Mouse (Mus musculus) hindbrain, embryonic 10.5 days (tissue): ENCODE data around the gene P2rx2. TPM values are rescaled to one million over a fixed set of nuclear protein-coding genes. Genes with fewer than 3 reads are reported as not detected.

Experiments used
- DNase-seq: peaks from one replicate; pipeline ENCODE4 v3.0.0-alpha.2; 2017; ENCODE audit warnings: low spot score
- H3K27ac ChIP-seq: fragments of 300-500 bp; sonication (generic); 2 replicates; pipeline ENCODE4 v1.5.1; 2016; ENCODE audit warnings: mild to moderate bottlenecking, moderate library complexity
- H3K27me3 ChIP-seq: fragments of 300-500 bp; sonication (generic); 2 replicates; pipeline ENCODE4 v1.6.1; 2016; ENCODE audit warnings: mild to moderate bottlenecking; ENCODE audit not compliant: poor library complexity, insufficient read depth, severe bottlenecking
- H3K36me3 ChIP-seq: fragments of 300-500 bp; sonication (generic); 2 replicates; pipeline ENCODE4 v1.6.1; 2016; ENCODE audit warnings: mild to moderate bottlenecking, moderate library complexity
- H3K4me1 ChIP-seq: fragments of 300-500 bp; sonication (generic); replicated peaks from 2 replicates; pipeline ENCODE4 v1.6.1; 2016; ENCODE audit warnings: mild to moderate bottlenecking
- H3K4me3 ChIP-seq: fragments of 300-500 bp; sonication (generic); 2 replicates; pipeline ENCODE4 v1.5.1; 2016; ENCODE audit warnings: mild to moderate bottlenecking, moderate library complexity
- H3K9me3 ChIP-seq: fragments of 300-500 bp; sonication (generic); 2 replicates; pipeline ENCODE4 v1.6.1; 2016; ENCODE audit warnings: mild to moderate bottlenecking, moderate library complexity
- WGBS: fragments of 180-500 bp; shearing (Covaris S2); methylation state at CpG from one replicate; pipeline ENCODE4 v1.1.7; 2016; 5-methylcytosine and 5-hydroxymethylcytosine counted together
- polyA plus RNA-seq: library from polyadenylated mRNA; unstranded; fragments of >200 nt; fragmentation: Nextera tagmentation; extraction: Ambion mirVana; gene quantifications from 2 replicates; pipeline ENCODE4 v1.2.1, GENCODE M21; 2016

Gene P2rx2
- polyA plus RNA-seq, 1 experiment from 2014 or later, result 0.92 TPM

DNA sequence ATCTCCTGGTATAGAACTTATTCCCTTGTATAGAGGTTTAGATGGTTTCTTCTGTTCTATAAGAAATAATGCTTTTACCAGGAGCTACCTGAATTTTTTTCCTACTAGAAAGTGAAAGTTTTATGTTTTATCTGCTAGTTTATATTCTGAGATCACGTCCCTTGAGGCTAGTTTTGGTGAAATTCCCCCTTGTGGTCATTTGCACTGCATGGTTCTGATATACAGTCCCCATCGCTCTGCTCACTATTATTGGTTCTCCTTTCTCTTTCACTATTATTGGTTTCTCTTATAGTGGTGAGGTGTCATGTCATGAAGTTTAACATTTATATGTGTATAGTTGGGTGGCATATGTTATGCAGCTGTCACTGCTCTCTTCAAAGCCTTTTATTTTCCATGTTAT lies 42.4 kb downstream of the P2rx2 start:
- Histone ChIP-seq H3K4me1 (no peaks in the 10 kb centered on the region), H3K27ac (no peak overlapping the region), H3K36me3 (peaks cover 100% of the 10 kb centered on the region), H3K9me3 (no peaks in the 10 kb centered on the region), H3K4me3 (no peak overlapping the region), H3K27me3 (no peaks in the 10 kb centered on the region)
- WGBS, result 90% methylated on average over 2 of the region's 2 CpGs
- no peak for DNase-seq

GRCm38 (mm10) chr5:110296637-110297036 lies 46.4 kb downstream of the P2rx2 start:
- Histone ChIP-seq H3K27me3 (no peaks in the 10 kb centered on the region), H3K4me1 (no peaks in the 10 kb centered on the region), H3K9me3 (no peaks in the 10 kb centered on the region), H3K27ac (no peak overlapping the region), H3K36me3 (peaks cover 97% of the 10 kb centered on the region), H3K4me3 (no peak overlapping the region)
- 98% methylated on average over 1 of the region's 1 CpGs for WGBS
- no peak for DNase-seq

GRCm38 (mm10) chr5:110291649-110292048 lies 51.4 kb downstream of the P2rx2 start:
- peaks cover 77% of the 10 kb centered on the region for H3K36me3 ChIP-seq
- no peak overlapping the region for H3K4me3 ChIP-seq
- peaks cover 11% of the 10 kb centered on the region for H3K4me1 ChIP-seq
- 100% methylated on average over 1 of the region's 1 CpGs for whole genome bisulfite sequencing
- DNase-seq, result no peak
- H3K27ac ChIP-seq, result no peak overlapping the region
- no peaks in the 10 kb centered on the region for H3K27me3 ChIP-seq
- no peaks in the 10 kb centered on the region for H3K9me3 ChIP-seq

Other genes with a start within 250 kb of the P2rx2 start
- 1.2 and 1.4 TPM in 2 replicates for gene Gm35315, start 248.8 kb downstream of the P2rx2 start, polyA plus RNA-seq
- 1.3 and 1.6 TPM in 2 replicates for gene Plcxd1, start 243.2 kb downstream of the P2rx2 start, polyA plus RNA-seq
- gene Gtpbp6, start 235.0 kb downstream of the P2rx2 start, polyA plus RNA-seq, result 37.3 and 37.7 TPM in 2 replicates
- 5.8 and 6.1 TPM in 2 replicates for gene Zfp605, start 233.1 kb downstream of the P2rx2 start, polyA plus RNA-seq
- 59.0 and 63.8 TPM in 2 replicates for gene Chfr, start 207.4 kb downstream of the P2rx2 start, polyA plus RNA-seq
- gene Golga3, start 166.5 kb downstream of the P2rx2 start, polyA plus RNA-seq, result 17.2 and 19.5 TPM in 2 replicates
- 29.6 and 30.4 TPM in 2 replicates for gene Ankle2, start 112.2 kb downstream of the P2rx2 start, polyA plus RNA-seq
- 92.7 and 98.0 TPM in 2 replicates for gene Pgam5, start 73.3 kb downstream of the P2rx2 start, polyA plus RNA-seq
- gene Pxmp2, start 57.0 kb downstream of the P2rx2 start, polyA plus RNA-seq, result 12.1 and 14.4 TPM in 2 replicates
- 33.4 and 44.2 TPM in 2 replicates for gene Pole, start 56.9 kb downstream of the P2rx2 start, polyA plus RNA-seq
- gene Lrcol1, start 1.5 kb upstream of the P2rx2 start, polyA plus RNA-seq, result not detected in 2 replicates
- 14.9 and 19.2 TPM in 2 replicates for gene Fbrsl1, start 105.3 kb upstream of the P2rx2 start, polyA plus RNA-seq
- gene Galnt9, start 201.1 kb upstream of the P2rx2 start, polyA plus RNA-seq, result 4.5 and 6.4 TPM in 2 replicates